Mouse (Mus musculus): ENCODE measurements around the gene Olfr1342. TPM values are rescaled to one million over a fixed set of nuclear protein-coding genes. Genes with fewer than 3 reads are reported as not detected.

The Olfr1342 gene
- polyA plus RNA-seq (2012; rRNA removed) = 0.02 TPM in 1 of 2 replicates, not detected in the other

DNA sequence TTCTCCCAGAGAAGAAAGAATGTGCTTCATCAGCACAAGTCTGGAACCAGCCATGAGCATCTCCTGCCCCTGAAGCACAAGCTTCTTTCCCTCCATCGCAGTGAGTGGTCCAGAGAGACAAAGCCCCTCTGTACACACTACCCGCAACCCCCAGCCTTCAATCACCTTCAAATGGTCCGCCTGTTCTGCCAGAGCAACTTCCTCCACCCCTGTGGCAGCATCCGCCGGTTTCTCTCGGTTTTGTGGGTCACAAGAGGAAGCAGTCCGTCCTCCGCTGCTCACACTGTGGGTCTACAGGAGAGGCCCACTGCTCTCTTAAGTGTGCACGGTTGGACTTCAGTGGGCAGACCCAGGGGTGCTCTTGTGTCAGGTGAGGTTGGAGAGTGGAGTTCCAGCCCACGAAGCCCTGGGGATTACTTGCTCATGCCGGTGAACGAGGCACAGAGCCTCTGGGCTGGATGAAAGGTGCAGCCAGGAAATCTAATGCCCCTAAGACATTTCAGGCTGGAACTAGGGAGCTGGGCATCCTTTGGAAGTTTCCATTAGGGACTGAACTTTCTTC is at the start of gene Olfr1342:
Gene Olfr1342, minus strand, starts transcription at position 345 of the 562 bp plus-strand sequence.

DNA sequence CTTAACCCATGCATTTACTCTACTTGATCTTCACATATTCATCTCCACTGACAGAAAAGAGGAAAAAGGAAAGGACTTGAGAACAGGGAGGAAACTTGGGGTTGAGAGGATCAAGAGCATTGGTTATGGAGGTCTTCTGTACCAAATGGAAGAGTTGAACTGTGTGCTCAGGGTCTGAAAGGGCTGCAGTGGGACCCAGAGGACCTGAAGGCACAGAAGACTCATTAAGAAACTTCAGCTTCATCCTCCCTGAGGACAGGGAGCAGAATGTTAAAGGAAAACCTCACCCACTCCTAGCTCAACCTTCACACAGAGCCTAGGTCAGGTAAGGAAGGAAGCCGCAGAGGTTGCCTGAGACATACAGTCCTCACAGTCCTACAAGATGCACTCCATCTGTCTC is 39.3 kb upstream of the Olfr1342 start, which contains the start of gene Olfr1339:
Gene Olfr1339, plus strand, starts transcription at position 301 of the 400 bp plus-strand sequence.

DNA sequence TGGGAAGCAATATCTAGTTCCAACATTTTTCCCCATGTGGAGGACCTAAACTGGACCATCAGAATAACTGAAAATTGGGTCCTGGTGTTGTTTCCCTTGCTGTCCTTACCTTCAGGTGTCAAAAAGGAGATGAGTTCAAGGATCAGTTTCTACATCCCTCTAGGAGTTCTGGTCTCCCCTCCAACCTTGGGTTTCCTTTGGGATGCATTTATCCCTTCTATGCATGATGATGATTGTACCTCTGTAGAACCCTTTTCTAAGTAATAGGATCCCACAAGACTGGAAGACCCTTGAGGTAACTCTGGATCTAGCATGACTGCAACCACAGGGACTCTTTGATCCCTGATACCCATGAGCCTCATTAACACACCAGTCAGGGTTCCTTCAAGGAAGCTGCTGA is 27.3 kb upstream of the Olfr1342 start, which contains the start of gene Olfr1340:
Gene Olfr1340, plus strand, starts transcription at position 301 of the 400 bp plus-strand sequence.

DNA sequence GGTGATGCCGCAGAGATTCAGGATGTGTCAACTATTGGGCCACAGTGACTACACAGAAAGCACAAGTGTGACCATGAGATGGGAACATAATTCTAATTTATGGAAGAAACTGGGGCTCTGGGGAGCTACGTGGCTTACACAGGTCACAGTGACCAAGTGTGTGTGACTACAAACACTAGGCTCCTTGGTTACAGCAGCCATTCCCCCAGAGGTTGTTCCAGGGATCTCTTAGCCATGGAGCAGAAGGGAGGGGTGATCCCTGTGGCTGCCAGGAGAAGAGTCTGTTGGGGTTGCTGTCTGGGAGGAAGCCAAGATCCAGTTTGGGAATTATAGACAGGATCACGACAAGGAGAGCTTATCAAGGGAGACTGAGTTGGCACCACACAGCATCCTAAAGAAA is 10.7 kb upstream of the Olfr1342 start, which contains the start of gene Olfr1341:
Gene Olfr1341, plus strand, starts transcription at position 301 of the 400 bp plus-strand sequence.

DNA sequence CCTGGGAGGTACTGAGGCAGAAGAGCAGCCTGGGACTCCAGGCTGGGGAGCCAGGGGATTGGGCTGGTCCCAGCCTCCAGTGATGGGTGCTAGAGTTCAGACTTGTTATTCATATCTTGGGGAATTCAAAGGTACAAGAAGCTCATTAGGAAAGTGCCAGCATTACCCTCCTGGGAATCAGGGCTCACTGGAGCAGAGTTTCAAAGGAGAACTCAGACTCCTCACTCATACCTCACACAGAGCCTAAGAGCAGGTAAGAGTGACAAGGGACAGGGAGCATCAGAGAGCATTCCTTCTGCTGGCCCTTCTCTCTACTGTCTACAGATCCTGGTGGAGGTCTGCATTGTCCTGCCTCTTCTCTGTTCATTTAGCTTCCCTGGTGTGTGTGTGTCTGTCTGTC is 33.9 kb downstream of the Olfr1342 start, which contains the start of gene Olfr62:
Gene Olfr62, plus strand, starts transcription at position 301 of the 400 bp plus-strand sequence.

Other genes with a start within 250 kb of the Olfr1342 start
- gene Mpl, start 235.2 kb downstream of the Olfr1342 start, polyA plus RNA-seq (2012; rRNA removed) = 1.3 and 1.7 TPM in 2 replicates
- 18.1 and 21.1 TPM in 2 replicates for gene Tie1, start 202.7 kb downstream of the Olfr1342 start, polyA plus RNA-seq (2012; rRNA removed)
- 0.68 and 0.78 TPM in 2 replicates for gene 2610528J11Rik, start 165.8 kb downstream of the Olfr1342 start, polyA plus RNA-seq (2012; rRNA removed)
- gene Tmem125, start 148.7 kb downstream of the Olfr1342 start, polyA plus RNA-seq (2012; rRNA removed) = 0.32 and 0.47 TPM in 2 replicates
- gene Cfap57, start 72.0 kb downstream of the Olfr1342 start, polyA plus RNA-seq (2012; rRNA removed) = 0.70 and 0.80 TPM in 2 replicates
- 115 and 163 TPM in 2 replicates for gene Ebna1bp2, start 72.0 kb downstream of the Olfr1342 start, polyA plus RNA-seq (2012; rRNA removed)
- gene Olfr62, start 33.8 kb downstream of the Olfr1342 start, polyA plus RNA-seq (2012; rRNA removed) = not detected in 2 replicates
- gene Olfr1341, start 10.8 kb upstream of the Olfr1342 start, polyA plus RNA-seq (2012; rRNA removed) = not detected in 2 replicates
- gene Olfr1340, start 27.4 kb upstream of the Olfr1342 start, polyA plus RNA-seq (2012; rRNA removed) = not detected in 2 replicates
- gene Olfr1339, start 39.4 kb upstream of the Olfr1342 start, polyA plus RNA-seq (2012; rRNA removed) = not detected in 2 replicates
- not detected in 2 replicates for gene Olfr1338, start 66.0 kb upstream of the Olfr1342 start, polyA plus RNA-seq (2012; rRNA removed)
- not detected in 2 replicates for gene Olfr1337, start 89.8 kb upstream of the Olfr1342 start, polyA plus RNA-seq (2012; rRNA removed)
- not detected in 2 replicates for gene Olfr1335, start 117.2 kb upstream of the Olfr1342 start, polyA plus RNA-seq (2012; rRNA removed)
- gene Olfr1333, start 143.5 kb upstream of the Olfr1342 start, polyA plus RNA-seq (2012; rRNA removed) = not detected in 2 replicates
- gene Olfr1331, start 171.9 kb upstream of the Olfr1342 start, polyA plus RNA-seq (2012; rRNA removed) = not detected in 2 replicates
- gene Olfr1330, start 195.8 kb upstream of the Olfr1342 start, polyA plus RNA-seq (2012; rRNA removed) = not detected in 2 replicates
- not detected in 2 replicates for gene Olfr1329, start 224.7 kb upstream of the Olfr1342 start, polyA plus RNA-seq (2012; rRNA removed)
- gene Olfr1328, start 245.9 kb upstream of the Olfr1342 start, polyA plus RNA-seq (2012; rRNA removed) = not detected in 2 replicates

Measured in central nervous system, embryonic 11.5 days (tissue).